In genomic region chr1:92057068-92057467, GRCm38 (mm10) we compare ENCODE assay signal across 21 mouse cellular contexts.
DNase-seq lines count a peak whose midpoint lies in the region; TF ChIP-seq lines count a peak whose summit lies in the region.
"Had no signal": no experiment of that assay in that cellular context is flagged by ENCODE, and none has a peak within 500 bp of the region (broad histone marks: within the 10 kb centered on the region; RNA-seq: fewer than 3 reads in every experiment).

No protein-coding gene starts in this region.

- peak overlapping the region; percentile 71 for H3K27ac ChIP-seq in gastrocnemius, adult 2 months
- H3K27ac ChIP-seq: embryonic facial prominence, embryonic 15.5 days; forebrain, embryonic 15.5 days; heart, adult 2 months; heart, embryonic 15.5 days; hindbrain, embryonic 13.5 days; hindbrain, postnatal 0 days had no signal

- intact Hi-C loops in gastrocnemius, adult 2 months (cut with DNase I): no loop called here
- intact Hi-C loops in gastrocnemius, postnatal 36 days (cut with DNase I): no loop called here

- no peak for TF ChIP-seq CTCF in gastrocnemius, adult 2 months (IDR thresholded peaks at IDR 0.05)

- DNase-seq in gastrocnemius, adult 2 months: peak; percentile 45
- DNase-seq in gastrocnemius, postnatal 36 days: no peak
- DNase-seq in left cerebral cortex, adult 11 months (ENCODE audit: low spot score): peak; percentile 24
- DNase-seq in left cerebral cortex, adult 8-10 months (ENCODE audit: low spot score in 2 of 2): no peak
- peak; percentile 62 for DNase-seq in brain, adult 2 months (ENCODE audit: low read depth, low spot score)
- peak; percentile 58 for DNase-seq in skeletal muscle tissue, adult 2 months (ENCODE audit: low read depth, low spot score)
- no peak for DNase-seq in kidney, adult 11 months
- DNase-seq: adrenal gland, adult 8-10 months; adrenal gland, postnatal 36 days; cerebellum, adult 11 months; cerebellum, adult 8-10 months; cerebellum, postnatal 14 days; embryo, embryonic 11 days; heart, adult 2 months; heart, postnatal 14 days had no signal

- H3K4me3 ChIP-seq in gastrocnemius, adult 2 months: no peak overlapping the region; the same call in 1 of the 2 replicates
- H3K4me3 ChIP-seq: embryonic facial prominence, embryonic 15.5 days; erythroblast, embryonic 14.5 days; forebrain, embryonic 15.5 days; heart, adult 2 months; heart, embryonic 15.5 days; hindbrain, embryonic 13.5 days had no signal

Comparison
In these comparisons a context has a peak if more than half of its experiments do, and no peak if none do; other contexts are left out.
1. DNase-seq: peak in gastrocnemius, adult 2 months (single experiment), left cerebral cortex, adult 11 months (single experiment), brain, adult 2 months (single experiment) and skeletal muscle tissue, adult 2 months (single experiment); none in gastrocnemius, postnatal 36 days (0 of 2), left cerebral cortex, adult 8-10 months (0 of 2) and kidney, adult 11 months (single experiment).